Mouse (Mus musculus): ENCODE measurements around the gene Dynlt1a.
A peak's percentile ranks its signal among the peaks of the same experiment; 100 is the strongest.
"Not testable (repeated sequence)": the region's sequence is repeated elsewhere in the genome, so short reads cannot be mapped to it uniquely, and the experiment has no call there.

Gene Dynlt1a

GRCm38 (mm10) chr17:6317339-6317985 lies at the start of gene Dynlt1a:
TSS of gene Dynlt1a (minus strand) at chr17:6317500.
- DNase-seq (ENCODE audit: low spot score in 2 of 2): peak; percentile 98 to 99

GRCm38 (mm10) chr17:6355256-6355655 lies 38.0 kb upstream of the Dynlt1a start:
- peak; percentile 22 to 74 for DNase-seq (ENCODE audit: low spot score in 2 of 2)

GRCm38 (mm10) chr17:6342606-6343294 lies 25.4 kb upstream of the Dynlt1a start:
- not testable (repeated sequence) for DNase-seq (ENCODE audit: low spot score in 2 of 2)

- DNase-seq (ENCODE audit: low spot score in 2 of 2): peak in 1 of 2 experiments; percentile 53
These were observed 11.7 kb upstream of the Dynlt1a start for GRCm38 (mm10) chr17:6328997-6329396.

- peak in 1 of 2 experiments; percentile 57 for DNase-seq (ENCODE audit: low spot score in 2 of 2)
These were observed 10.3 kb upstream of the Dynlt1a start for GRCm38 (mm10) chr17:6327554-6327953.

- DNase-seq (ENCODE audit: low spot score in 2 of 2): not testable (repeated sequence)
These were observed 8.2 kb upstream of the Dynlt1a start for GRCm38 (mm10) chr17:6325543-6325942.

GRCm38 (mm10) chr17:6325021-6325420 lies 7.7 kb upstream of the Dynlt1a start:
- DNase-seq (ENCODE audit: low spot score in 2 of 2): not testable (repeated sequence)

- not testable (repeated sequence) for DNase-seq (ENCODE audit: low spot score in 2 of 2)
These were observed 4.4 kb upstream of the Dynlt1a start for GRCm38 (mm10) chr17:6321778-6322101.

GRCm38 (mm10) chr17:6321081-6321777 lies 3.9 kb upstream of the Dynlt1a start:
- DNase-seq (ENCODE audit: low spot score in 2 of 2): not testable (repeated sequence)

- DNase-seq (ENCODE audit: low spot score in 2 of 2): peak; percentile 62 to 67
These were observed 747 bp downstream of the Dynlt1a start for GRCm38 (mm10) chr17:6316379-6317126.

GRCm38 (mm10) chr17:6315706-6316105 lies 1.6 kb downstream of the Dynlt1a start:
- DNase-seq (ENCODE audit: low spot score in 2 of 2): not testable (repeated sequence)

- not testable (repeated sequence) for DNase-seq (ENCODE audit: low spot score in 2 of 2)
These were observed 2.8 kb downstream of the Dynlt1a start for GRCm38 (mm10) chr17:6314493-6314892.

- DNase-seq (ENCODE audit: low spot score in 2 of 2): not testable (repeated sequence)
These were observed 4.5 kb downstream of the Dynlt1a start for GRCm38 (mm10) chr17:6312755-6313154.

GRCm38 (mm10) chr17:6311716-6312115 lies 5.6 kb downstream of the Dynlt1a start:
- DNase-seq (ENCODE audit: low spot score in 2 of 2): not testable (repeated sequence)

- not testable (repeated sequence) for DNase-seq (ENCODE audit: low spot score in 2 of 2)
These were observed 10.8 kb downstream of the Dynlt1a start for GRCm38 (mm10) chr17:6306503-6306902.

- DNase-seq (ENCODE audit: low spot score in 2 of 2): not testable (repeated sequence)
These were observed 11.5 kb downstream of the Dynlt1a start for GRCm38 (mm10) chr17:6305656-6306270.

- not testable (repeated sequence) for DNase-seq (ENCODE audit: low spot score in 2 of 2)
These were observed 12.4 kb downstream of the Dynlt1a start for GRCm38 (mm10) chr17:6304891-6305290.

- DNase-seq (ENCODE audit: low spot score in 2 of 2): not testable (repeated sequence)
These were observed 17.0 kb downstream of the Dynlt1a start for GRCm38 (mm10) chr17:6300190-6300863.

- DNase-seq (ENCODE audit: low spot score in 2 of 2): not testable (repeated sequence)
These were observed 20.1 kb downstream of the Dynlt1a start for GRCm38 (mm10) chr17:6297060-6297795.

- not testable (repeated sequence) for DNase-seq (ENCODE audit: low spot score in 2 of 2)
These were observed 23.4 kb downstream of the Dynlt1a start for GRCm38 (mm10) chr17:6293882-6294281.

Data from urinary bladder, postnatal 4 days (tissue).